Mouse (Mus musculus) adrenal gland, postnatal 4 days (tissue): ENCODE results near the gene Tspan11. TPM values are rescaled to one million over a fixed set of nuclear protein-coding genes. Genes with fewer than 3 reads are reported as not detected.

Experiments used
- DNase-seq, 2 experiments: peaks; one replicate each; pipeline ENCODE4 v3.0.0; 2021 to 2022; ENCODE audit warnings: low spot score in 2 of 2, mixed read lengths in 2 of 2
- total RNA-seq, 2 experiments: library from RNA; stranded (reverse); gene quantifications; 2 replicates each; pipeline ENCODE4 v1.2.3; 2021

Gene Tspan11
- total RNA-seq, 2 experiments from 2014 or later: 9.5 TPM

DNA sequence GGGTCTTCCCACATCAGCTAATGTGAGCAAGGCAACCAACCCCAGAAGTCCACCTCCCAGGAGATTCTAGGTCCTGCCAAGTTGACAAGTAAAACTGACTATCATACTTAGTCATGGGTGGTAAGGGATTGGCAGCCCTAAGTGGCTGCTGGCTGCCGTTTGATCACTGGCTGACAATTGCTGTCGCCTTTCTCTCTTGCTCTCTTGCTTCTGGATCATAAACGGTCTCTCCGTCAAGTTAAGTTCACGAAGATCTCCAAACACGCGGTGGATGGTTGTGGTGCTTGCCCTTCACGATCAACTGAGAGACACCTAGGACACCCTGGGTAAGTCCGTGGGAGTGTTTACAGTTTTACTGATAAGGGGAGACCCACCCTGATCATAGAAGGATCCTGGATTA is 11.0 kb upstream of the Tspan11 start:
- no peak for DNase-seq

- DNase-seq: no peak
These were observed 10.4 kb upstream of the Tspan11 start for GRCm38 (mm10) chr6:127877026-127877425.

- DNase-seq: no peak
These were observed 7.9 kb upstream of the Tspan11 start for GRCm38 (mm10) chr6:127879472-127879871.

- DNase-seq: no peak
These were observed 473 bp upstream of the Tspan11 start for GRCm38 (mm10) chr6:127886916-127887315.

- no peak for DNase-seq
These were observed 1.2 kb downstream of the Tspan11 start for GRCm38 (mm10) chr6:127888581-127888980.

- no peak for DNase-seq
These were observed 6.2 kb downstream of the Tspan11 start for GRCm38 (mm10) chr6:127893611-127894010.

- no peak for DNase-seq
These were observed 7.6 kb downstream of the Tspan11 start for GRCm38 (mm10) chr6:127894999-127895398.

- no peak for DNase-seq
These were observed 9.0 kb downstream of the Tspan11 start for GRCm38 (mm10) chr6:127896425-127896824.

DNA sequence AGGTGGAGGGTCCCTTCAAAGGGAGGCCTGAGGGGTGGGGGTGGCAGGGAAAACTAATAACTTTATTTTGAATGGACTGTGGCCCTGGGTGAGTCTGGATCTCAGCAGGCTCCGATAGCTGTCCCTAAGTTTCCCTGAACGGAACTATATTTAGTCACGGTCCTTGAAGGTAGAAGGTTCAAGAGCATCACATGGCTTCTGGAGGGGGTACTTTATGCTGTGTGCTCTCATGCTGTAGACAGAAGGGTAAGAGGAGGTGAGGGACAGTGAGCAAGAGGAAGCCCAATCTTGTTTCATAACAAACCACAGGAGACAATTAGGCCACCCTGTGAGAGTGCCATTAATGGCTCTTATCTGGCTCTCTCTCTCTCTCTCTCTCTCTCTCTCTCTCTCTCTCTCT is 10.0 kb downstream of the Tspan11 start:
- no peak for DNase-seq

- no peak for DNase-seq
These were observed 12.7 kb downstream of the Tspan11 start for GRCm38 (mm10) chr6:127900062-127900461.

GRCm38 (mm10) chr6:127901261-127901660 is 13.9 kb downstream of the Tspan11 start:
- DNase-seq: no peak

DNA sequence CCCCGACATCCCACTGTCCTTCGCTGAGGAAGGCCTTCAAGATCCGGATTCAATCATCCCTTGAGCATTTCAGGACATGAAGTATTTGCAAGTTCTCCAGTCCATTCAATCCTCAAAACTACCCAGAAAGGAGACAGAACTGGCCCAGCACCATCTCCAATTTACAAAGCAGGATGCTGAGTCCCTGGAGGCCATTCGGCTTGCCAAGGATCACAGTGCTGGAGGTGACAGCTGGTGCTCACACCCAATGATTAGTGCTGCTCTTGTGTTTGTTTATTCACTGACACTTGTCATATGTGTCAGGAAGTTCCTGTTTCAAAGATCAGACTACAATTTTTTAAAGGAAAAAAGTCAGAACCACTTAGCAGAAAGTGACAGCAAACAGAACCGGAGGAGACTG is 14.3 kb downstream of the Tspan11 start:
- no peak for DNase-seq

DNA sequence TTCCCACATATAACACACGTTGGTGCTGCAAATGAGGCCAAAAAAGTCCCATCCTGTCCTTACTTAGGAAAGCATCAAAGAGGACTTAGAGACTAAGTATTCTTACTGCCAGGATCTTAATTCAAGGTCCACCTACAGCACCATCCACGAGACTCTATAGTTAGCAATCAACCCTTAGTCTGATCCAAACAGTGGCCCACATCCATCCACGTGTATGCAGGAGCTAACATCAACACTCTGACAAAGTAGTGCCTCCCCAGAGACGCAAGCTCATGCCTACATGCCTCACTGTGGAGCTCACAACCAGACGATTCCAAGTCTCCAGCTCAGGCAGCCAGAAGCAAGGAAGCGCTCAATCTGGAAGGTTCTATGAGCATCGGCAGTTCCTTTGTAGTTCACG is 15.2 kb downstream of the Tspan11 start:
- DNase-seq: no peak

DNA sequence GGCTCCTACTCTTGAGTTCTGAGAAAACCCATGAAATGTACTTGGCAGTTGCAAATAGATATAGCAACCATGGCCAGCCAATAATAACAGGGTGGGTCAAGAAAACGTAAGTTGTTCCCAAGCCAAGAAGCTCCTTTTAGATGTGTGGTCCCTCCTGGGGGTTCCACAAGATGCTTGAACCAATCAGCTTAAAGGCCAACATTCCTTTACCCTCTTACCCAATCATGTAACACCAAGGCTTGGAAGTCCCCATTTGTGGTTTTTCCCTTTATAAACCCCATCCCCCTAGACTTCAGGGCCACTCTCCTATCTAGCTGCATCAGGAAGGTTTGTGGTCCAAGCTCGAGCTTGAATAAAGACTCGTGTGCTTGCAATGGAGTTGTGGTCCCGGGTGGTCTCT is 23.2 kb downstream of the Tspan11 start:
- DNase-seq: no peak

GRCm38 (mm10) chr6:127911687-127912086 is 24.3 kb downstream of the Tspan11 start:
- no peak for DNase-seq

DNA sequence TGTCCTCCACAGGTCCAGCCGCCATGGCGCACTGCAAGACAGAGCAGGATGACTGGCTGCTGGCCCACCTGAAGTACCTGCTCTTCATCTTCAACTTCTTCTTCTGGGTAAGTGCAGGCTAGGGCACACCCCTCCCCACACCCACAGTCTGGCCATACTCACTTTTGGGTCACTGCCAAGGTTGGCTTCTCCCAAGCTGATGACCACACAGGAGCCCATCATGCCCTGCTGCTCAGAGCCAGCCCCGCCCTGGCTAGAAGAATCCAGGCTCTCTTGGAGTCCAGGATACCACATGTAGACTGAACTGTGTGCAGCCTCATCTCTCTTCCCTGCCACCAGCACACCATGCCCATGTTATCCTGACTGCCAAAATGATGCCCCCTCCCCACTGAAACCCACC is 25.5 kb downstream of the Tspan11 start:
- no peak for DNase-seq

- no peak for DNase-seq
These were observed 29.6 kb downstream of the Tspan11 start for GRCm38 (mm10) chr6:127916993-127917392.

DNA sequence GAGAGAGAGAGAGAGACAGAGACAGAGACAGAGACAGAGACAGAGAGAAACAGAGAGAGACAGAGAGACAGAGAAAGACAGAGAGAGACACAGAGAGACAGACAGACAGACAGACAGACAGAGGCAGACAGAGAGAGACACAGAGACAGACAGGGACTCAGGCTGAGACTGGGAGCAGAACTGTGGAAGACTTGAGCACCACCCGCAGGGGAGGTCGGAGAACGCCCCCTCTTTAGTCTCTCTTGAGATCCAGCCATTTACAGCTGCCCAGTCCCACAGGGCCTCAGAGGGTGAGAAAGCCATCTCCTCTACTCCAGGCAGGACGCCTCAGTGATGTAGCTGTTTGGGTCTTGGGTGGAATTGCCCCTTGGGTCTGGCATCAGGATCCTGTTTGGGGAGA is 30.3 kb downstream of the Tspan11 start:
- no peak for DNase-seq

DNA sequence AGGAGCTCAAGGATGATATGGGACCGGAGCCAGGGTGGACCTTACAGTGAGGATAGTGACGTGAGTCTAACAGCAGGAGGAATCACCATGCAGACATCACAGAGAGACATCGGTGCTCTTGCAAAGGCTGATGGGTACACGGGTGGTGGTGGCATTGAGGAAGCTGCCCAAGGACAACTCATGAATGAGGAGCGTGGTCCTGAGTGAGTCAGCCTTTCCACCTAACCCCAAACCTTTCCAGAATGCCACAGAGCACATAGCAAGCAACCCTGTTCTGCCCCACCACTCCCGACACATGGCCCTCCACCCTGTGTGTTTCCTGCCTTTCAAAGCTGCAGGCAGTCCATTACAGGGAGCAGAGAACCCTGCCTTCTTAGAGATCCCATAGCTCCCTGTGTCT is 32.1 kb downstream of the Tspan11 start:
- no peak for DNase-seq

GRCm38 (mm10) chr6:127920652-127921051 is 33.3 kb downstream of the Tspan11 start:
- peak; percentile 41 to 63 for DNase-seq

DNA sequence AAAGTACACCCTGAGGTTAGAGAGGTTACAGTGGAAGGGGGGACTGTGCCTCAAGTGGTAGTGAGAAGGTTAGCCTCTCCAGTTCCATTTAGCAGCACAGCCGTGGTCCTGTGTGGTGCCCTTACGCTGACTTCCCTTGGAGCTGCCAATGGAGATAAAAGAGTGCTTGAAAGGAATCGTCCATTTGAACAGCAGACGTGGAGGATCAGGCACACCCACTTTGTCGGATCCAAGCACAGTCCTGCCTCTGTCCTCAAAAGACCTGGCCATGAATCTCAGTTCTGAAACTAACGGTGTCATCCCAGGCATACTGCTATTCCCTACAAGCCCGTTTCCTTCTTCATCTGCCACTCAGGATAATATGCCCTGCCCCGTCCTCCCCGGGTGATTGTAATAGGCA is 34.6 kb downstream of the Tspan11 start:
- no peak for DNase-seq

DNA sequence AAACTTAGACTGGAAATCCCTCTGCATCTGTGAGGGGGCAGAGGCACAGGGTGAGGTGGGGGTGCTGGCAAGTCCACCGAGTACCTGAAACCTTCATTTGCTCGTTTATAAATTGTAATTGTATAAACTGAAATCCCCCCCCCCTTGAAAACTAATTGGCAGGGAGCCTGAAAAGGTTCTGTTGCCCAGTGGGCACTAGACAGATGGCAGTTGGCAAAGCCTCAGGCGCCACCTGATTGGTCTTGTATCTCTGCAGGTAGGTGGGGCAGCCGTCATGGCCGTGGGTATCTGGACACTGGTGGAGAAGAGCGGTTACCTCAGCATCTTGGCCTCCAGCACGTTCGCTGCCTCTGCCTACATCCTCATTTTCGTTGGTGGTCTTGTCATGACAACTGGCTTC is 35.9 kb downstream of the Tspan11 start:
- DNase-seq: no peak

DNA sequence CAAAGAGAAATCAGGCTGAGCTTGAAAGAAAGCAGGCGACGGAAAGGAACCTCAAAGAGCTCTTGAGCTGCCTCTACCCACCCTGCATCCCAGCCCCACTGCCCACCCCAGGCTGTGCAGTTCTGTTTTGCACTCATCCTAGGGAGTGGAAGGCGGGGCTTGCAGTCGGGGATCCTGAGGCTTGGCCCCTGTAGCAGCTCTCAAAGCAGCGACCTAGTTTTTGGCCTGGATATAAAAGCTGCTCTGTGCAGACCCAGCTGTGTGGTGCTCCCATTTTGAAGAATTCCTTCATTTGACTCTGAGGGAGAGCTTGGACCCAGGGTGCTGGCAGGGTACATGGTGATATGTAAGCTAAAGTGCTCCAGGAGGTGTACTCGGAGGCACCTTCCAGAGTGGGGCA is 37.4 kb downstream of the Tspan11 start:
- DNase-seq: no peak

- DNase-seq: no peak
These were observed 38.5 kb downstream of the Tspan11 start for GRCm38 (mm10) chr6:127925915-127926314.
